Mouse (Mus musculus) 3134 (cell line): Measurements from ENCODE around the gene Gli2.
A peak's percentile ranks its signal among the peaks of the same experiment; 100 is the strongest.

Experiments used
- DNase-seq: peaks from one replicate; pipeline ENCODE4 v3.0.0-alpha.2; 2011; ENCODE audit warnings: low spot score; ENCODE audit not compliant: insufficient read length; ENCODE audit errors: extremely low read depth

Gene Gli2

DNA sequence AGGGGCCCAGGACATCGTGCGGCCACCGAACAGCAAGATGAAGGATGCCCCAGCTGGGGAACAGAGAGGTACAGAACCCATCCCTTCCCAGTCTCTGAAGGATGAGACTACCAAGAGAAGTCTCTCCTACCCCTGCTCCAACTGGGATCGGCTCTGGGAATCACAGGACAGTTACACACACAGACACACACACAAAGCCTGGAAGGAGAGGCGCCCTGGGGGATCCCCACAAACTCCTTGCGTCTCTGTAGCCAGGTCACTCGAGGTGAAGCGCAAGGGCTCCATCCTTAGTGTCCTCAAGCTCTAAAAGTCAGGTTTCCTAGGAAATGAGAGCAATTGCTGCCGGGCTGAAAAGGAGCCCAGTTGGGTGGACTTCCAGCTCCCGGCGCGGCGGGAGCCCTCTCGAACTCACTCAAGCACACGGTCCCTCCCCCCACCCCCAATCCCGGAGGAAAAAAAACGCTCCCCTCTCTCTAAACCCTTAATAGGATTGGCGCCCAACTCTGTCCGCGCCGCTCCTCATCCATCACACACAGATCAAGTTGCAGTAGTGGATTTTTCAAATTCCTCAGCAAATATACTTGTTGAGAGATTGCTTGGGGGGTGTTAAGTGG is 1.4 kb downstream of the Gli2 start:
- no peak for DNase-seq

DNA sequence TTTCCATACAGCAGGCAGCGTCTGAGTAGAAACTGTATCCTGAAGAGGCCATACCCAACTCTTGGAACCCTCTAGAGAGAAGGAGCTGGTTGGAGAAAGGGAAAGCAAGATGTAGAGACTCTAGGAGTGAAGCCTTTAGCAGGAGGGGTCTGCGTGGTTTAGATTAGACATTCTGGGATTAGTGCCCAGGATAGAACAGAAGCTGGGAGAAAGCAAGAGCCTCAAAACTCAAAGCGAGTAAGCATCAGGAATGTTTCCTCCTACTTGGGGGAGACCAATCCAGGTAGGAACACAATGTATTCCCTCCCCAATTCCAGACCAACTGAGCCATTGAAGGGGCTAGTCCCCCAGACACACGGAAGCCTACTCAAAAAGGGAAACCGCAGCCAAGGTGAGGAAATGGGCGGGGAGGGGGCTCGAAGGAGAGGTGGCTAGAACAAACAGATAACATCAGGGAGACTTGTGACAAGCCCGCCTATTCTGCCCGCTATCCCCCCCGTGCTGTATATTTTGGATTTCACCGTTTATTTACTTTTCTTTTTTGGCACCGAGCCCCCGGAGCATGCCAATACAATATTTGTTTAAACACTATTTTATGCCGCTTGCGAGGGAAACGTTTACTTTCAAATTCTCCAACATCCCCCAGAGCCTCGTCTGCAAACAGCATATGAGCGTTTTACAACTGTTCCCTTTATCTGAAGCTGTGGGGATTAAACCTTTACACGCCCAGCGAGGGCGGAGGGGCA is 2.1 kb downstream of the Gli2 start:
- DNase-seq, result no peak

DNA sequence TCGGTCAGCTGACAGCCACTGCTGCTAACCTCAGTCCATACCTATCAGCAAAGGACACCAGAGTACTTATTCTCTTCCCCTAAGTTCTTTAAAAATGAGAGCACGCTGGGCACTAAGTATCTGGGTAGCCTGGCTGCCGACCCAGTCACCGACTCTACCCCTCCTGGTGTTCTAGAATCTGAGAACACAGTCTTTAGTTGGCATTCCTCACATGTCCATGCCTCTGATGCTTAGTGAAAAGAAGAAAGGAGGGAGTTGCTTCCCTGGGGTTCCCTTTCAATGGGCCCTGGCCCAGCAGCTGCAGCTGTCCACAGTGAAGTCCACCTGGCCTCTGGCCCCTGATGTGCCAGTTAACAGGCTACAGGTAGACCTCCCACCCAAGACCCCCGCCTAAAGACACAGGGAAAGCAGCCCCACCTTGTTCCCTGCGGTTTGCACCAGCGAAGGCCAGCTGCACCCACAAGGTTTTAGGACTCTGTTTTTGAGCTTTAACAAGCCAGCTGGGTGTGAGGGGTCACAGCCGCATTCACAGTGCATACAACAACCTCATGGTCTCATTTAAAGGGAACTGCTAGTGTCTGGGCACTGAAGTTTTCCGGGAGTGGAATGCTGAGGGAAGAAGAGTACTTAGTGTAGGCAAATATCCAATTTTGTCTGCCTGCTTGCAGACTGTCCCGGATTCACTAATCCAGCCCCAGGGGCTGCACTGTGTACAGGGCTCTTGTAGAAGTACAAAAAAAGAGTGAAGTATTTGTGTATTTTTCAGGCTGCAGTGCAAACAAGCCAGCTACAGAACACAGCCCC is 3.4 kb downstream of the Gli2 start:
- DNase-seq, result no peak

DNA sequence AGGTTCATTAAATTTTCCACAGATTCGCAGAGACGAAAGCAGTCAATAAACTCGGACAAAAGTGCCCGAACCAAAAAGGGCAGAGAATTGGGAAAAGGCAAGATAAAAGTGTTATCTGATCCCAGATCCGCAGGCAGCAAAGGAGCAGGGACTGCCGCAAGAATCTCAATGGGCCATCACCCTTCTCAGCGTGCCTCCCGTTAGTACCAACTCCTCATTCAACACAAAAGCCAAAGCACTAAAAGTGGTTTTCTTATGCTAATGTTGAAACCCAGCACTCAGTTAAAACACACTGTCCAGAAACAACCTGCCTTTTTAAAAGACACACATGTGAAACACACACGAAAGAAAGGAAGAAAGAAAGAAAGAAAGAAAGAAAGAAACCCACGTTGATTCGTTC is 4.4 kb downstream of the Gli2 start:
- no peak for DNase-seq

DNA sequence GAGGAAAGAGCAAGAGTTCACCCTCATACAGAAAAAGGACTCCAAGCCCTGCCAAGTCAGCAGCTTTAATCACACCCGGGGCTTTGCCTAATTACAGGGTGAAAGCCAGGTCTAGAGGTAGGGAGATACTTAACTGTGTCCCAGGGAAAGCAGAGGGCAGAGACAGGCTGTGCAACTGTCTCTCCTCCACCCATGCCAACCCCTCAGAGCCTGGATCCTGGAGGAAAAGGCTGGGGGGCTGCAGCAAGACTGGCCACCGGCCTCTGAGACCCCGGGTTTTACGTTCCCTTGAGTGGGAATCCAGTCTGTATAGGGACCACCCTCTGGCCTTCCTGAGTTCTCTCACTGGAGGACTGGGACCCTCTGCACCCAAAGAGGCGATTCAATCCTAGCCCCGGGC is 4.9 kb downstream of the Gli2 start:
- no peak for DNase-seq

DNA sequence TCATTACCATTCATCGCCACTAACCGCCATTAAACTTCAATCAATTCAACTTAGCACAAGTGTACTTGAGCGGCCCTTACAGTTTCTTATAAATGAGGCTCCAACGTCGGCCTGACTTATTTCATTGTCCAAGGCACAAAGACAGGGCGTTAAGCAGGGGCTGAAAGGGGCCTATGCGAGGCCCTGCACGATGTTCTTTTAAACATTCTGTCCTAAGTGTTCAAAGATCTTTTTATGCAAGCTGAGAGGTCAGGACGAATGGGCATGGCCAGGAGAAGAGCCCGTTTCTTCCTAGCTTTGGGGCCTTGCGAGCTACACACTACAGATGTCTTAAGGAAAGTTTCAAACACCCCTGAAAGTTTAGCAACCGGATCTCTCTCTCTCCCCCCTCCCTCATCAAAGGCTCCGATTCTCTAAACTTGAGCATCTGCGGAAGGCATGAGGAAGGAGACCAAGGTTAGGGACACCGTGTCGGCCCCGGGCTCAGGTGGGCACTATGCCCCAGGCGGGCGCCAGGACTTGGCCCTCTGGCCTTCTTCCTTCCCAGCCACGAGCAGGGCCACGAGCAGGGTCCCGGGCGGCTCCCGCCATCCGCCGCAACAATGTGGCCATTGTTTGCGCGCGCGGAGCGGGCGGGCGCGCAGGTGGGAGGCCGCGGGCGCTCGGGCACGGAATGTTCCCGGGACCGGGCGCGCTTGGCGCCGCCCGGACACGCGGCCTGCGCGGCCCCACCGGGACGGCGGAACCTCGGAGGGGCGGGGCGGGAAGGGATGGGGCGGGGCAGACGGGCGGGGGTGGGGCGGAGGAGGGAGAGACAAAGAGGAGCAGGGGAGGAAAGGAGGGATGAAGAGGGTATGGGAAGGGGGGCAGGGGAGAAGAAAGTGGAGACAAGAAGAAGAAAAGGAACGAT is 5.7 kb downstream of the Gli2 start:
- no peak for DNase-seq

DNA sequence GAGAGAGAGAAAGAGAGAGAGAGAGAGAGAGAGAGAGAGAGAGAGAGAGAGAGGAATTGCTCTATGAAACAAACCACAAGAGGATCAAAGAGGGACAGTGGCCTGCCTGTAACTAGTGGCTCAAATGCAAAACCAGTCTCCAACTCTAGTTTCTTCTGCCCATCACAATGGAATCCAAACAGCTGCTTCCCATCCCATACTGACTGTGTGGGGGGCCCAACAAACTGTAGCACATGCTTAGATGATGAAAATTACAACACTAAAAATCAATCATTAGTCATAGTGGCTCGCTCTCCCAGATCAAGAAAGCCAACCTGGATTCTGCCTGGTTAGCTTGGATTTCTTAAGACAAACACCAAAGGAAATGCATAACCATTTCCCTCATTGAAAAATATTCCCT is 15.0 kb downstream of the Gli2 start:
- DNase-seq, result no peak

DNA sequence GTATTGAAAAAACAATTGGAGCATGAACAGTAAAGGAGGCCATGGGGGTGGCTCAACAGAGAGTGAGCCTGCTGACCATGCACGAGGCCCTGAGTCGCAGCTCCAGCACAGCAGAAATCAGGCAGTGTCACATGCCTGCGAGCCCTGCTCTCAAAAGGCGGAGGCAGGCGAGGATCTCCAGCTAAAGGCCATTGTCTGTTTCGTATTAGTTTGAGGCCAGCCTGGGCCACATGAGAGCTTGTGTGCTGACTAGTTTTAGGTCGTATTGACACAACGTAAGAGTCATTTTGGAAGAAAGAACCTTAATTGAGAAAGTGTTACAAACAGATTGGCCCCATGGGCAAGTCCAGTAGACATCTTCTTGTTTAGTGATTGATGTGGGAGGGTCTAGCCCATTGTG is 17.5 kb downstream of the Gli2 start:
- DNase-seq, result no peak

DNA sequence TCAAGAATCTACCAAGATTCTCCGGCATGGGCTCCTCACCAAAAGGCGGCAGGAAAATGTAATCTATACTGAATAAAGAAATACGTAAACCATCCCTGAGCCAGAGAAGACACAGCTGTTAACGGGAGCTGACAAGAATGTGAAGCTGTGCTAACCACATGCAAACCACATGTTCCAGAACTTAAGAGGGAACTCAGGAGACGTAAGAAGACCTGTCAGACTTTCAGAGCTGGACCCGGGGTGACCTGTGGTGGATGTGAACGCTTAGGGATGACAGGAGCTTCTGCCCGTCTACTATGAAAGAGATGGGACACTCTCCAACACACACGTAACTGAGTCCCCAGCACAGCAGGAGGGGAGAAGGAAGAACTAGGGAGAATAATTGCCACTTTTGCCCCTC is 18.1 kb downstream of the Gli2 start:
- no peak for DNase-seq

DNA sequence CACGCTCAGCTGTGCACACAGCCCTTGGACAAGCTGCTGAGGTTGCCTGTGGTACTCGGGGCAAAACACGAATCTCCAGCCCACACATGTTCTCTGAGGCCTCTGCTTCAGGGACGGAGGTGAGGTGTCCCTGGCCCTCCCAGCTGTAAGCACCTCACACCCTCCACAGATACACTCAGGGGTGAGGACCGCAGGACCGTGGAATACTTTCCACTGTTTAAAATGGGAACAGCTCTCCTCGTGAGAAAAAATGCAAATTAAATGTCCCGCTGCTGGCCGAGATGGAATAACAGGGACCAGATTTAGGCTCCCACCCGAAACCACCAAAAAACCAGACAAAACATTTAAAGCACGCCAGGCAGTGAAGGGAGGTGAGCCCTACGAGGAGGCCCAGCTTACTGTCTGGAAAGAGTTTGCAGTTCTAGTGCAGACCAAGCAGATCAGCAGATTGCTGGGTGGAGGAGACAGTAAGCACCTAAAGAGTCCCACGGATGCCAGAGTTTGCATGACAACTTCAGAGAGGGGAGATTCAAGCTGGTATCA is 19.2 kb downstream of the Gli2 start:
- DNase-seq, result no peak

DNA sequence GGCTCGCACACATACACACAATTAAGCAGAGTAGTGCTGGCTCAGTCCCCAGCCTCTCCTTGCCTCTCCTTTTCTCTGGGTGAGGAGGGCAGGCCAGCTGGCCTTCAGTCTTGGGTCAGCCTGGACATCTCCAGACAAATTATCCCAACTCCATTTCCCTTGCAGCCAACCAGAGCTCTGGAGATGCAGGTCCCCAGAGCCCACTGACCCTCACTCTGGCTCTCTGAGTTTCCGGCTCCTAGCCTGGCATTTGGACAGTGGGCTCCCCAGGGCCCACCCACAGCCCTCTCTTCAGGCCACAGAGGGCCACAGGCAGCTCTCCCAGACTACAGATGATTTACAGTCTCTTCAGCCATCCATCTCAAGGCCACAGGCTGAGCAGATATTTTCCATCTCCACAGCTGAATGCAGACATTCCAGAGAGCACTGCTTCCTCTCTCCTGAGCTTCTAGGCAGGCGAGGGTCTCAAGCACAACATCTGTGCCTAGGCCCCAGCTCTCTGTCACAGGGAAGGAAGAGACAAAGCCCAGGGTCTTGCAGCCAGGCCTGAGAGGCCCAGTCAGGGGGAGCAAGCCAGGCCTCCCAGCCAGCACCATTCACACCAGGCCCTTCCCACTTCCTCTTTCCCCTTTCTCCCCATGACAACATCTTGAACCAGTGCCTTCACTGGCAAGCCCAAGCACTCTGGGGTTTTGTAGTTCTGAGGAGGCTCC is 19.8 kb downstream of the Gli2 start:
- DNase-seq, result peak; percentile 54

DNA sequence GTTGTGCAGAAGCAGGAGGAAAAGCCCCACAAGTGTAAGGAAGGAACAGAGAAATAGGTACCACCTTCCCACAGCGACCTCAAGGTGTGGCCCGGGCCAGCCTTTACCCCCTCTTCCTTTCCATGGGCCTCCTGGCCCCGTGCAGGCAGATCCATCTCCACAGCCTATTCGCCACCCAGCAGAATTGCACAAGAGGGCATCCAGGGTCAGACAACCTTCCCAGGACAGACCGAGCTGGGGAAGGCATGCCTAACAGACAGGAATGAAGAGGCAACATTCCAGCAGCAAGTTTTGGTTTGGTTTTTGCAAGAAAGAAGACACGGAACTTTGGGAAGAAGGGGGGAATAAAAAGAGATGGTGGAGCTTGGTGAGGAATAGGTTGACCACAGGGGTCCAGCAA is 22.2 kb downstream of the Gli2 start:
- no peak for DNase-seq

DNA sequence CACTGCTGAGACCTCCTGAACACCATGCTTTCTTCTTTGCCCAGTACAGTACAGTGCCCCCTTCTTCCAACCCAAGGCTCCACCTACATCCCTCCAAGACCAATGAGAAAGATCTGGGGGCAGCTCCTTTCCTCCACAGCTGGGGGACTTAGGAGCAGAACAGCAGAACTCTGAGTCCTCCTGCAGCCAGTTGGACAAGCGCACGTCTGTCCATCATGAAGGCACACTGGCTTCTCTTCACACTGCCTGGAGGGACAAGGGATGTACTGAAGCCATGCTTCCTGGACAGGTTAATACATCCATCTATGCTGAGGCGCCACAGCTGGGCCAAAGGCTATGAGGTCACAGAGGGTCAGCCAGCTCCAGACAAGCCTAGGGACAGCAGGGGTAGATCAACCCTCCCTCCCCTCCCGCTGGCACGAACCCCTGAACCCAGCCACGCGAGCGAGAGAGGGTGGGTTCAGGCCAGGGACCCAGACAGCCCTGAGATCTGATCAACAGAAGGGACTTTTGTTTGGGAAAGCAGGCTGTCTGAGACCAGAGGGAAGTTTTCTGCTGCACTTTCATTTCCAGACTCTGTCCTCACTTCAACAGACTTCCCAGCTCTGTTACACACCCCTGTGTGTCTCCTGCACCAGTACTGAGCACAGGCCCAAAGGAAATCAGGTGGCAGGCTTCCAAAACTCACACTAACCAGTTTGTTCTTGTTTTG is 27.6 kb downstream of the Gli2 start:
- no peak for DNase-seq

DNA sequence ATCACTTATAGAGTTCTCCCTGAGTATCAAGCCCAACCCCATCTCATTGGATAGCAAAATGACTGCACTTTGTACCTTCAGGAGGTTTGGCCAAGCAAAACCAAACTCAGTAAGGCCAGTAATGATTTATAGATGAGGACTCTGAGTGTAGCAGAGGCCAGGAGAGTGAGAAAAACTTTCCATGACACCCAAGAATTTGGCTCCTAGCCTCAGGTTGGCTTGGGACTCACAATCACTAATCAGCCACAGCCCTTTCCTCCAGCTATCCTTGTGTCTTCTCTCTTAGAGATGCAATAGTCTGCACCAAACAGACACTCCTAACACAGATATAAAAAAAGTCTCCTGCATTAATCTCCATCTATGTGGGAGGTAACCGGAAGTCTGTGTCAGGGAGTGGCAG is 31.1 kb downstream of the Gli2 start:
- DNase-seq, result no peak

DNA sequence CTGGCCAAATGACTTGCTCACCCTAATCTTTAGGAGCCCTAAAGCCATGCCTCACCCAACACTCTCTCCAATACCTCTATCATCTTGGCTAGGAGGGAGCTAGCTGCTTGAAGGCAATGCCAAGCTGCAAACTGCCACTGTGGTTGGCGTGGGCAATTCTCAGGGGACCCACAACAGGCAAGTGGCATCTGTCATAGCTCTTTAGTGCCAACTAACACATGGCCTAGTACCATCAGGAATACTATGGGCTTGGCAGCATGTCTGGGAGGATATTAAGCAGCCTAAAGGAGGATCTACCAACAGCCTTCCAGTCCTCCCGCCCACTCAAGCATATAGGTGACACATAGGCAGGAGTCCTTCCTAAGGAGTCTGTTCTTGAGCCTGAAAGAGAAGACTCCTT is 33.3 kb downstream of the Gli2 start:
- DNase-seq, result no peak

DNA sequence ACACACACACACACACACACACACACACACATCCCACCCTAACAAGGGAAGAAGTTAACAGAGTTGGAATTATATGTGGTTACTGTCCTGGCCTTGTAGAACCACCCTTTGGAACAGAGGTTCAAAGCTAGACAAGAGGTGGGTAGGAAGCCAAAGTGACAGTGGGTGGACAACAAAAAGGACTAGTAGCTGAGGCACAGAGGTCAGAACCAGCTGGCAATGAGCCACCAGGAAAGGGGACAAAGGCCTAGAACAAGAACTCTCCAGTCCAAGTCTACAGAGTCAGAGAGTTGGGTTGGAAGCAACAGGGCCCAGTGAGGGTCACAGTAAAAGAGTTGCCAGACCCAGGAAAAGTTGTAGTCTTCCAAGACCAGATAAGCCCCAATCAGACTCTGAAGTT is 34.4 kb downstream of the Gli2 start:
- no peak for DNase-seq

DNA sequence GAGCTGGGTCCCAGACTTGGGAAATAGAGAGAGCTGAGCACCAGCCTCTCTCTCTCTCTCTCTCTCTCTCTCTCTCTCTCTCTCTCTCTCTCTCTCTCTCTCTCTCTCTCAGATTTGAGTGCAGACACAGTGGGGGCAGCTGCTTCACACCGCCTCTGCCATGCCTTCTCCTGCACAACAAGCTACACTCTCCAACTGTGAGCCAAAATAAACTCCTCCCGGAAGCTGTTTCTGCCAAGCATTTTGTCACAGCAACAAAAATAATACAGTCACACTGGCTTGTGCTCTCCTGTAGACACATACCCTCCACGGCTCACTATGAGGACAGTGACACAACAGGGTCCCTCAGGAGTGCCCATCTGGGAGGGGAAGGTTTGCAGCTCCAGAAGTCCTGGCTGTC is 36.6 kb downstream of the Gli2 start:
- DNase-seq, result no peak

DNA sequence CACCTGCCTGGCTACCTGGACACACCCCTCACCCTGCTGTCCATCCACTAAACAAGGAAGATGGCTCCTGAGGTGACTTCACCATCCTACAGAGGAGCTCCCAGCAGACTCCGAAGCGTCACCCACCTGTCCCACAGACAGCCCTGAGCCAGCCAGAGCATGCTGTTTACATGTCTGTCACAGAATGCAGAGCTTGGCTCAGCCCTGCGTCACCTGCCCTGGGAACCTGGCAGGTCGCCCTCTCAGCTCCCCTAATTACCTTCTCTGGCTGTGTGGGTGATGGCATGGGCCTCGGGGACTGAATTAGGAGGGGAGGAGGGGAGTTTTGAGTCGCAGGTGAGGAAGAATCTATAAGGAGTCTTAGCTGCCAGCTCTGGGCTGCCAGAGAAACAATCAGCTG is 38.3 kb downstream of the Gli2 start:
- DNase-seq, result no peak

DNA sequence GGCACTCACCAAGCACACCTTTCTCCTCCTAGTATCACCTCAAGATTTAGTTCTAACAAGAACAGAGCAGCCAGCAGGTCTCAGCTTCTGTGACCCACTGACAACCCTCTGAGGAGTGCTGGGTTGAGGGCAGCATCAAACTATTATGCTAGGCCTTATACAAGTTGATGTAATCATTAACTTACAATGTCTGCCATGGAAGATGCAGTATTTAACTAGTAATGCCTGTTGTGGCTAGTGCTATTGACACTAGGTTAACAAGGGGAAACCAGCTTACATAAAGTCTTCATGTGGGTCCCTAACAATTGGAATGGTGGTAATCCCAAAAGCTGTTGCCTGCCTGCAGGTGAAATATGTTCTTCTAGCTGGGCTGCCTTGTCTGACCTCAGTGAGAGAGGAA is 44.5 kb downstream of the Gli2 start:
- DNase-seq, result no peak
